Mouse (Mus musculus) brown adipose tissue, adult 24 weeks (tissue): ENCODE measurements around the gene Acot1. TPM values are rescaled to one million over a fixed set of nuclear protein-coding genes. Genes with fewer than 3 reads are reported as not detected.
"Not testable (repeated sequence)": the region's sequence is repeated elsewhere in the genome, so short reads cannot be mapped to it uniquely, and the experiment has no call there.

ENCODE experiments used
- H3K27ac ChIP-seq: fragments of 200-500 bp; replicated peaks from 2 replicates; pipeline ENCODE4 v1.5.1; 2012; ENCODE audit warnings: low read depth, mild to moderate bottlenecking, low read length
- H3K4me1 ChIP-seq: fragments of 200-500 bp; 2 replicates; pipeline ENCODE4 v1.6.1; 2012; ENCODE audit warnings: low read length, mixed read lengths; ENCODE audit not compliant: control insufficient read depth, insufficient read depth, insufficient read length
- H3K4me3 ChIP-seq: fragments of 200-500 bp; 2 replicates; pipeline ENCODE4 v1.5.1; 2012; ENCODE audit warnings: low read depth, mild to moderate bottlenecking, low read length, moderate library complexity; ENCODE audit not compliant: insufficient read depth
- polyA plus RNA-seq: library from polyadenylated mRNA; stranded (reverse); fragments of >200 nt; gene quantifications from 2 replicates; pipeline ENCODE4 v1.2.4, GENCODE M21; 2012; ENCODE audit not compliant: missing spikeins, insufficient read depth, insufficient read length

Gene Acot1
- polyA plus RNA-seq, 1 experiment = 5.2 TPM

DNA sequence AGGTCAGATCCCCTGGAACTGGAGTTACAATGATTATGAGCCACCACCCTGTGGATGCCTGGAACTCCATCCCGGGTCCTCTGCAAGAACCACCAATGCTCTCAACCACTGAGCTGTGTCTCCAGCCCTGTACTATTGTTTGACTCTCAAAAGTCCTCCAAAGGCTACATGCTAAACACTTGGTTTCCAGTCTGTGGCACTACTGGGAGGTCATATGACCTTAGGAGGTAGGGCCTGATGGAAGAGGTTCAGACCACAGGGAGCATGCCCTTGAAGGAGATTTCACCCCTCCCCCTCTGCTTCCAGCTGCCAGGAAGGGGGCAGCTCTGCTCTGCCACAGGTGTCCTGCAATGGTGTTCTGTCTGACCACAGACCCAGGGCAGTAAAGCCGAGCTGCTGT is 24.0 kb downstream of the Acot1 start:
- not testable (repeated sequence) for H3K27ac ChIP-seq, H3K4me3 ChIP-seq

DNA sequence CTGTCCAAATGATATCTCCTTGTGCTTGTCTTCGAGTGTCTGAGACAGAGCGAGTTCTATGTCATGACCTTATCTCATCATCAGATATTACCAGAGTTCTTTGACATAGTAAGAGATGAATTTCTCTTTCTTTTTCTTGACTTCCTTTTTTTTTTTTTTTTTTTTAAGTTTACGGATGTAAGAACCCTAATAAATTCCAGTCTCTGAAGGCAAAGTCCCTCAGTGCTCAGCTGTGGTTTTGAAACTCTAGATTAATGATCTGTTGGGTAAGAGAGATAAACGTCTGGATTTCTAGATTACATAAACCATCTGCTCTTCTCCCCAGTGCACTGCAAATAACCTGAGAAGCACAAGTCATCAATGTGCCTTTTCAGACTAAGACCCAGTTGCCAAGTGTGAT is 24.8 kb downstream of the Acot1 start:
- no peak overlapping the region for H3K4me3 ChIP-seq
- no peak overlapping the region for H3K27ac ChIP-seq
- H3K4me1 ChIP-seq = no peaks in the 10 kb centered on the region; the same call in 1 of the 2 replicates

More for the DNA sequence above, 24.0 kb downstream of the Acot1 start:
- not testable (repeated sequence) for H3K4me1 ChIP-seq

DNA sequence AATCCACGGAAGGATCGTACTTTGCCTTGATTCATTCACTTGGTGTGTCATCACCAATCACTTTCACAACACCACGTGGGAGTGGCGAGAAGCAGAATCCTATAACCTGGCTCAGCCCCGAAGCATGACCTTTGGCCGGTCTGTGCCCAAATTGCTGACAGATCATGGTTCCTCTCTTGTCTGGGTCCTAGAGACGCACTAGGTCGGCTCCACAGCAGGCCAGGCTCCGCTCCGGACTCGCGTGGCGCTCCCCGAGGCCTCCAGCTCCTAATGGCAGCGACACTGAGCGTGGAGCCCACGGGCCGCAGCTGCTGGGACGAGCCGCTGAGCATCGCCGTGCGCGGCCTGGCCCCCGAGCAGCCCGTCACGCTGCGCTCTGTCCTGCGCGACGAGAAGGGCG is 29.0 kb downstream of the Acot1 start, which contains the start of gene Acot4:
TSS of gene Acot4 (plus strand) at position 139 of the 400 bp plus-strand sequence.
- peak within 1 kb of the TSS; percentile 52 for H3K27ac ChIP-seq

GRCm38 (mm10) chr12:84038691-84039111 is 29.4 kb downstream of the Acot1 start, which contains the start of gene Gm49366:
Gene Gm49366 (plus strand): TSS chr12:84038935.
- H3K4me1 ChIP-seq = not testable (repeated sequence)
- peak within 1 kb of the TSS; percentile 52 for H3K27ac ChIP-seq
- H3K4me3 ChIP-seq = peak within 1 kb of the TSS; percentile 68

More for the DNA sequence above, 29.0 kb downstream of the Acot1 start, which contains the start of gene Acot4:
- H3K4me3 ChIP-seq = peak within 1 kb of the TSS; percentile 68
- not testable (repeated sequence) for H3K4me1 ChIP-seq

DNA sequence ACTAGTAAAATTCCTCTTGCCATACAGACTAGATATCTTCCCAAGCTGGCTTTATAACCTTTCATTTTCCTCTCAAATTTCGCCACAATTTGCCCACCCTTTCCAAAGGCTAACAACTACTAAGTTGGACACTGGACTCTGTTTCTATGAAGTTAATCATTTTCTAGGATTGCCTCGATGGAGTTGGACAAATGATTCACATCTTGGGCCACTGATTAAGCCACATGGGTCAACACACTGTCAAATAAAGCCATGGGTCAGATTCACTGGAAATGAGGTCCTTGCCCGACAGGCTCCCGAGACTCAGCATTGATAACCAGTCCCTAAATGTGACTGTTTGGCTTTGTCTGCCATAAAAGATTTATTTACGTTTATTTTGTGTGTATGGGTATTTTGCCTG is 33.0 kb downstream of the Acot1 start:
- Histone ChIP-seq H3K4me1 (no peaks in the 10 kb centered on the region), H3K4me3 (no peak overlapping the region), H3K27ac (no peak overlapping the region)

DNA sequence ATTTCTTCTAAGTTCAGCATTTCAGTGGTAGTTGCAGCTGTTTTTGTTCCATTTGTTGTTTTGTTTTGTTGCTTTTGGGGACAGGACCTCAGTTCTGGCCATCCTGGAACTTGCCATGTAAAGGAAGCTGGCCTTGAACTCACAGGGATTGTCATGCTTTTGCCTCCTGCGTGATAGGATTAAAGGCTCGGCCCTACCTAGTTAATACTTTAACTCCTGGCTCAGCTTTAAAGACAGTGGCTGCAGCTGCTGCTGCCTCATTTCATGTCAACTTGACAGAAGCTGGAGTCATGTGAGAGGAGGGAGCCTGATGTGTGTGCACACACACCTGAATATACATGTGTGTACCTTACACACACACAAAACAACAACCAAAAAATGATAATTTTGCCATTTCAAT is 34.8 kb downstream of the Acot1 start:
- no peak overlapping the region for H3K4me3 ChIP-seq
- H3K4me1 ChIP-seq = no peaks in the 10 kb centered on the region
- no peak overlapping the region for H3K27ac ChIP-seq

GRCm38 (mm10) chr12:84046906-84047305 is 37.6 kb downstream of the Acot1 start:
- Histone ChIP-seq H3K4me1 (no peaks in the 10 kb centered on the region), H3K4me3 (no peak overlapping the region), H3K27ac (no peak overlapping the region)

DNA sequence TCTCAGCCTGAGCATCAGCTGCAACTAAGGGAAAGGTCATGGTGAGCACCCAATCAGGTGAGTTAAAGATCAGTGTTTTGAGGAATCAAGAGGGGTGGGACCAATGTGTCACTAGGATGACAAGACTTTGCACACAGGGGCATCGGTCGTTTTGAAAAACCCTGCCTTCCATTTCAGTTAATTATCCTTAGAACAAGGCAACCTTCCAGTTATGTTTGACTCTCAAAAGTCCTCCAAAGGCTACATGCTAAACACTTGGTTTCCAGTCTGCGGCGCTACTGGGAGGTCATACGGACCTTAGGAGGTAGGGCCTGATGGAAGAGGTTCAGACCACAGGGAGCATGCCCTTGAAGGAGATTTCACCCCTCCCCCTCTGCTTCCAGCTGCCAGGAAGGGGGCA is 41.5 kb downstream of the Acot1 start:
- not testable (repeated sequence) for H3K4me1 ChIP-seq, H3K4me3 ChIP-seq, H3K27ac ChIP-seq

GRCm38 (mm10) chr12:84051937-84052474 is 42.7 kb downstream of the Acot1 start, which contains the start of gene Acot3:
Gene Acot3 (plus strand): TSS chr12:84052144.
- H3K4me1 ChIP-seq = no peaks in the 10 kb centered on the region
- H3K27ac ChIP-seq = no peak within 1 kb of the TSS
- no peak within 1 kb of the TSS for H3K4me3 ChIP-seq

DNA sequence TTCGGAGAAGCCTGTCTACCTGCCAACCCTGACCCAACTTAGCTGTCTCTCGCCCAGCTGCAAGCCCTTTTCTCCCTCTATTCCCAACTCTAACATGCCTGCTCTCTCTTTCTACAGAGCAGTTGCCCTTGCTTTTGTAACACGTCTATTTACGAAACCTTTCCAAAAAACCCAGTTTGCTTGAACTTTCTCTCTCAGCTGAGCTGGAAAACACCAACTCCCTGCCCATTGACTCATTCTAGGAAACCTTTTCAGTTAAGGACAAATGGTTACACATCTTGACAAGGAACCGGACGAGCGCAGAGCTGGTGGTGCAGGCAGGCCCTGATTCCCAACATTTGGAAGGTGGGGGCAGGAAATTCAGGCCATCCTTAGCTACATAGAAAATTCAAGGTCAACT is 43.3 kb downstream of the Acot1 start:
- no peak overlapping the region for H3K4me3 ChIP-seq
- H3K27ac ChIP-seq = no peak overlapping the region
- no peaks in the 10 kb centered on the region for H3K4me1 ChIP-seq

DNA sequence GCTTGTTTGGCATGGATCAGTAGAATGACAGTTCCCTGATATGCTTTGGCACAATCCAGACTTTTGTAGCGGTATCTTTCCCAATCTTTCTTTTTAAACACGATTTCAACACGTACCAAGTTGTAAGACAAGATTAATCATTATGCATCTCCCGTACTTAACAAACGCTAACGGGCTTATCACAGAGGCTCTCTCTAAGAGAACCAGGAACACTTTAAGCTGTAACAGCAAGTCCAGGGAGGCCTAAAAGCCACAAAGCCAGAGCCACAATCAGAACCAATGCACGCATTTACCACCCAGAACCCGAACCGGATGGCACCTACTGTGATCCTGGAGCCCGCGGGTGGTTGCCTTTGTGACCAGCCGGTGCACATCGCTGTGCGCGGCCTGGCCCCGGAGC is 43.9 kb downstream of the Acot1 start:
- Histone ChIP-seq H3K4me3 (peak overlapping the region; percentile 14; the same call in 1 of the 2 replicates), H3K4me1 (no peaks in the 10 kb centered on the region), H3K27ac (no peak overlapping the region)

- Histone ChIP-seq H3K27ac (no peak overlapping the region), H3K4me1 (no peaks in the 10 kb centered on the region), H3K4me3 (peak overlapping the region; percentile 14; the same call in 1 of the 2 replicates)
These were observed 44.5 kb downstream of the Acot1 start for GRCm38 (mm10) chr12:84053679-84054391.

GRCm38 (mm10) chr12:84060946-84061345 is 51.7 kb downstream of the Acot1 start:
- Histone ChIP-seq H3K4me3 (no peak overlapping the region), H3K27ac (no peak overlapping the region), H3K4me1 (no peaks in the 10 kb centered on the region)

- Histone ChIP-seq H3K4me1 (no peaks in the 10 kb centered on the region), H3K27ac (no peak overlapping the region), H3K4me3 (no peak overlapping the region)
These were observed 53.0 kb downstream of the Acot1 start for GRCm38 (mm10) chr12:84062336-84062735.

DNA sequence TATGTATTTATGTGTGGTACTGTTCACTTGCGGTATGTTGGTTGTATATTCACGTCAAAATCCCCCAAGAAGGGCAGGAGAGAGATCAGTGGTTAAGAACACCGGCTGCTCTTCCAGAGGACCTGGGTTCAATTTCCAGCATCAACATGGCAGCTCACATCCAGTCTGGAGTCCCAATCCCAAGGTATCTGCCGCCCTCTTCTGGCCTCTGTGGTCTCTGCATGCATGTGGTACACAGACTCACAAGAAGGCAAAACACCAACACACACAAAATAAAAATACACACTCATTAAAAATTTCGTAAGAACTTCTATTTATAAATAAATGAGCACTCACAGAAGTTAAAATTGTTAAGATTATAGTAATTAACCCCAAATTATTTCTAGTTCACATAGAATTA is 53.9 kb downstream of the Acot1 start:
- Histone ChIP-seq H3K4me1 (no peaks in the 10 kb centered on the region), H3K27ac (no peak overlapping the region), H3K4me3 (no peak overlapping the region)

DNA sequence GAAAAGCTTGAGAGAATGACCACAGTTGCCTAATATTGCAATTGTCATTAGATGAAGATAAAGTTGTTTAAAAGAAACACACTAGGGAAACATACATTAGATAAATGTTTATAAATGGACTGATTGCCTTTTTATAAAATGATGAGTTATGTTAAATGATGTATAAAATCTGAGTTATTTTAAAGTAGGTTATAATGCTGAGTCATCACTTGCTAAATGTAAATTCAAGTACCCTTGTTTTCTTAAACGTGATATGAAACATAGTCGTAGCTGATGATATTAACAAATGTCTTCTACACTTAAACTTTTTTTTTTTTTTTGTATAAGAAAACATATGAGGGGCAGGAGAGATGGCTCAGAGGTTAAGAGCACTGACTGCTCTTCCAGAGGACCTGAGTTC is 54.5 kb downstream of the Acot1 start:
- Histone ChIP-seq H3K4me1 (no peaks in the 10 kb centered on the region), H3K27ac (no peak overlapping the region), H3K4me3 (no peak overlapping the region)
